Mouse (Mus musculus) embryonic facial prominence, embryonic 11.5 days (tissue): ENCODE measurements at regions not wholly inside any gene's neighbourhood (a gene's known extent, or its start where the extent isn't known, plus 50 kb on each side); places are given as distances from the start of the nearest gene placed in this dataset.

Experiments
- ATAC-seq: fragments of 200-750 bp; cut with Nextera tagmentation; replicated peaks from 2 replicates; pipeline ENCODE4 v1.8.0; 2017; ENCODE audit warnings: low read depth; ENCODE audit not compliant: insufficient number of reproducible peaks, low FRiP score, low TSS enrichment
- DNase-seq: peaks from one replicate; pipeline ENCODE4 v3.0.0-alpha.2; 2015; ENCODE audit warnings: low spot score
- H3K27ac ChIP-seq: fragments of 300-500 bp; sonication (generic); replicated peaks from 2 replicates; pipeline ENCODE4 v1.5.1; 2014; ENCODE audit warnings: mild to moderate bottlenecking, low read depth, low read length, control low read depth
- H3K27me3 ChIP-seq: fragments of 300-500 bp; sonication (generic); 2 replicates; pipeline ENCODE4 v1.6.1; 2014; ENCODE audit warnings: mild to moderate bottlenecking, low read length, moderate library complexity, mixed read lengths; ENCODE audit not compliant: control insufficient read depth, insufficient read depth
- H3K36me3 ChIP-seq: fragments of 300-500 bp; sonication (generic); replicated peaks from 2 replicates; pipeline ENCODE4 v1.6.1; 2014; ENCODE audit warnings: low read depth, mild to moderate bottlenecking, low read length, moderate library complexity, mixed read lengths; ENCODE audit not compliant: control insufficient read depth, insufficient read depth
- H3K4me1 ChIP-seq: fragments of 300-500 bp; sonication (generic); 2 replicates; pipeline ENCODE4 v1.6.1; 2014; ENCODE audit warnings: low read length, mixed read lengths; ENCODE audit not compliant: control insufficient read depth, insufficient read depth
- H3K4me2 ChIP-seq: fragments of 300-500 bp; sonication (generic); 2 replicates; pipeline ENCODE4 v1.6.1; 2014; ENCODE audit warnings: low read depth, mild to moderate bottlenecking, control low read depth, low read length, moderate library complexity
- H3K4me3 ChIP-seq: fragments of 300-500 bp; sonication (generic); 2 replicates; pipeline ENCODE4 v1.5.1; 2014; ENCODE audit warnings: low read depth, low read length, control low read depth
- H3K9ac ChIP-seq: fragments of 300-500 bp; sonication (generic); replicated peaks from 2 replicates; pipeline ENCODE4 v1.6.1; 2014; ENCODE audit warnings: mild to moderate bottlenecking, control low read depth, low read length
- H3K9me3 ChIP-seq: fragments of 300-500 bp; sonication (generic); replicated peaks from 2 replicates; pipeline ENCODE4 v1.6.1; 2016; ENCODE audit warnings: mild to moderate bottlenecking, low read length, inconsistent platforms, mixed read lengths; ENCODE audit not compliant: control insufficient read depth
- WGBS: fragments of 180-500 bp; shearing (Covaris S2); extraction: QIAGEN DNeasy Blood & Tissue Kit; methylation state at CpG from one replicate; pipeline ENCODE4 v1.1.7; 2014; 5-methylcytosine and 5-hydroxymethylcytosine counted together

DNA sequence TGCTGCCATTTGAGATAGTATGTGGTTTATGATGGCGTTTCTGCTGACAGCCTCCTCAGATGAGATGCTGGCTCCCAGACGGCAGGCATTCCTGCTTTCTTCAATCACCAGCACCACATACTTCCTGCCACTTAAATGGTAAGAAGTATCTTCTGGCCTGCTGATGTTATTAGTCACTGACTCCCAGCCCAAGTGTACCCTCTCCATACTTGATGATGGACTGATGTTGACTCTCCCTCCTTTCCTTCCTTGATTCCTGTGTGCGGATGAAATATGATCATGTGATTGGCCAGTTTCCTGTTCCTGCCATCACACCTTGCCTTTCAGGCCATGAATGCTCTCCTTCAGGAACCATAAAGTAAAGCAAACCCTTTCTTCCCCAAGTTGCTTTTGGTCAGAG is 50.8 kb upstream of the Rpl10-ps3 start:
- ATAC-seq, result no peak
- no peak for DNase-seq
- H3K36me3 ChIP-seq, result no peaks in the 10 kb centered on the region
- H3K27ac ChIP-seq, result no peak overlapping the region
- H3K4me1 ChIP-seq, result no peaks in the 10 kb centered on the region
- 86% methylated on average over 3 of the region's 3 CpGs for WGBS
- no peaks in the 10 kb centered on the region; the same call in 1 of the 2 replicates for H3K27me3 ChIP-seq
- H3K4me3 ChIP-seq, result no peak overlapping the region
- H3K9me3 ChIP-seq, result no peaks in the 10 kb centered on the region
- no peak overlapping the region for H3K9ac ChIP-seq
- no peak overlapping the region for H3K4me2 ChIP-seq

DNA sequence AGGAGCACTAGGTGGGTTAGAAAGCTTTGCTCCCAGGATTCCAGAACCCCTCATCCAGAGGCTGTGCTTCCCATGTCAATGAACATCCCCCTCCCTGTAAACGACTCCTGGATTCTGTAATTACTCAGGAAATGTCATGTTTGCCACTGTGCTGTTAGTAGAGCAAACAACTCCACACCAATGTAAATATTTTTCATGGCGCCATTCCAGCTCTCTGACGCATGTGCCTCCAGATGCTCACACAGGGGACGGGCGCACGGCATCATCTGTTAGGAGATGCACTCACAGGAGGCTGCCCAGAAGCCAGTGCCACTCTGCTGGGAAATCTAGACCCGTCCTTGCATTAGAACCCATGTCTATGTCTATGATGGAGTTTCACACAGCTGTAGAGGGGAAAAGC is 51.3 kb upstream of the Rpl10-ps3 start:
- Histone ChIP-seq H3K27ac (no peak overlapping the region), H3K4me1 (no peaks in the 10 kb centered on the region), H3K4me2 (no peak overlapping the region), H3K9ac (no peak overlapping the region), H3K4me3 (no peak overlapping the region), H3K36me3 (no peaks in the 10 kb centered on the region), H3K27me3 (no peaks in the 10 kb centered on the region; the same call in 1 of the 2 replicates), H3K9me3 (no peaks in the 10 kb centered on the region)
- WGBS, result 73% methylated on average over 7 of the region's 7 CpGs
- no peak for DNase-seq
- ATAC-seq, result no peak

DNA sequence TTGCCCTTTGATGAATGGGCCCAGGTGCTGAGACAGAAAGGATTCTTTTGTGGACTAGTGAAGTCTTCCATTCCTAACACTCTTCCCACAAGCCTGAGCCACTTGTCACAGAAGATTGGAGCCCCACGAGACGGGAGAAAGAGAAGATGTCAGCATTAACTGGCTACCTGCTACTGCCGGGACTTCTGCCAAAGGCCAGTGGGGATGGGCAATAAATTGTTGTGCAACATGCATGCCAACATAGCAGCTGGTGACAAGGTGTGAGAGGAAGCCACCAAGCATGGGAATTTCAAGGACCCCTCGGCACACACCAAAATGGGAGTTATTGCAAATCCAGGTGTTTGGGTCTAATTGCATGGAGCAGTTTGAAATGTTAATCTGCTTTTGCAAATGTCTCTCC is 63.6 kb upstream of the Rpl10-ps3 start:
- WGBS, result 86% methylated on average over 4 of the region's 4 CpGs
- ATAC-seq, result no peak
- no peaks in the 10 kb centered on the region for H3K4me1 ChIP-seq
- H3K9ac ChIP-seq, result no peak overlapping the region
- no peak for DNase-seq
- no peak overlapping the region for H3K4me3 ChIP-seq
- no peaks in the 10 kb centered on the region for H3K36me3 ChIP-seq
- no peaks in the 10 kb centered on the region for H3K27me3 ChIP-seq
- H3K9me3 ChIP-seq, result no peaks in the 10 kb centered on the region
- H3K27ac ChIP-seq, result no peak overlapping the region
- H3K4me2 ChIP-seq, result no peak overlapping the region

DNA sequence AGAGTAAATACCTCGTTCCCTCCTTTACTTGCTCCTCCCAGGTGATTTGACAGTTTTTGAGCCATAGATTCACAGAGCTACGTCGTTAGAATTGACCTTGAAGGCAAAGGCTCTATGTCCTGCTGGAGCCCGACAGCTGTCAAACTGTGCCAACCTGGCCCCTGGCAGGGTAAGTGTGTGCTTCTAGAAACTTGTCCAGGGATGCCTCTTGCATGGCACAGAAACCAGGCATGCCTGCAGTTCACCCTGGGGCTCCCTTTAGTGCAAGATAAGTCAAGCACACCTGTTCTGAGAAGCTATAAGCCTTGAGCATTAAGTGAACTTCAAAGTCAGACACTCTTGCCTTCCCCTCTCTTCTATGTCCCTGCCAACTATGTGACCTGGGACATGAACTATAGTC is 64.1 kb upstream of the Rpl10-ps3 start:
- H3K36me3 ChIP-seq, result no peaks in the 10 kb centered on the region
- 75% methylated on average over 4 of the region's 4 CpGs for WGBS
- no peak for ATAC-seq

DNA sequence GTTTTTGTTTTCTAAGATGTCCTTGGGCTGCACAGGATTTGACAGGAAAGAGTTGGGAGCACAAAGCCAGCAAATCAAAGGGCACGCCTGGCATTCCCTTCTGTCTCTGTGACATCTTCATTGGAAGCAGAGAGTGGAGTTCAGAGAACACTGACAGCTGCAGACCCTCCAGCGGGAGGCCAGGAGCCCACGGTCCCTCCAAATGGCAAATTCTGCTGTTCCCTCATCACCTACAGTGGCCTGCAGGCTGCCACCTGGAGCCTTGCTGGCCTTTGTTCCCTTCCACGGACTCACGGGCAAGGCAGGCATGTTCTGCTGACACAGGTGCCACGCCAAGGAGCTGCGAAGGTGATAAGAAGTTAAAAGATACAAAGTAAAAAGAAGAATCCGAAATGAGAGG is 68.2 kb upstream of the Rpl10-ps3 start:
- H3K9me3 ChIP-seq, result no peaks in the 10 kb centered on the region
- H3K4me2 ChIP-seq, result no peak overlapping the region
- H3K27me3 ChIP-seq, result no peaks in the 10 kb centered on the region
- H3K4me3 ChIP-seq, result no peak overlapping the region
- 77% methylated on average over 8 of the region's 8 CpGs for WGBS
- ATAC-seq, result no peak
- H3K27ac ChIP-seq, result no peak overlapping the region
- H3K36me3 ChIP-seq, result no peaks in the 10 kb centered on the region
- DNase-seq, result no peak
- no peak overlapping the region for H3K9ac ChIP-seq
- H3K4me1 ChIP-seq, result no peaks in the 10 kb centered on the region

More for the DNA sequence above, 64.1 kb upstream of the Rpl10-ps3 start:
- H3K27ac ChIP-seq, result no peak overlapping the region
- no peaks in the 10 kb centered on the region for H3K9me3 ChIP-seq
- no peaks in the 10 kb centered on the region for H3K4me1 ChIP-seq
- H3K4me3 ChIP-seq, result no peak overlapping the region
- no peak for DNase-seq
- no peaks in the 10 kb centered on the region for H3K27me3 ChIP-seq
- H3K9ac ChIP-seq, result no peak overlapping the region
- H3K4me2 ChIP-seq, result no peak overlapping the region

DNA sequence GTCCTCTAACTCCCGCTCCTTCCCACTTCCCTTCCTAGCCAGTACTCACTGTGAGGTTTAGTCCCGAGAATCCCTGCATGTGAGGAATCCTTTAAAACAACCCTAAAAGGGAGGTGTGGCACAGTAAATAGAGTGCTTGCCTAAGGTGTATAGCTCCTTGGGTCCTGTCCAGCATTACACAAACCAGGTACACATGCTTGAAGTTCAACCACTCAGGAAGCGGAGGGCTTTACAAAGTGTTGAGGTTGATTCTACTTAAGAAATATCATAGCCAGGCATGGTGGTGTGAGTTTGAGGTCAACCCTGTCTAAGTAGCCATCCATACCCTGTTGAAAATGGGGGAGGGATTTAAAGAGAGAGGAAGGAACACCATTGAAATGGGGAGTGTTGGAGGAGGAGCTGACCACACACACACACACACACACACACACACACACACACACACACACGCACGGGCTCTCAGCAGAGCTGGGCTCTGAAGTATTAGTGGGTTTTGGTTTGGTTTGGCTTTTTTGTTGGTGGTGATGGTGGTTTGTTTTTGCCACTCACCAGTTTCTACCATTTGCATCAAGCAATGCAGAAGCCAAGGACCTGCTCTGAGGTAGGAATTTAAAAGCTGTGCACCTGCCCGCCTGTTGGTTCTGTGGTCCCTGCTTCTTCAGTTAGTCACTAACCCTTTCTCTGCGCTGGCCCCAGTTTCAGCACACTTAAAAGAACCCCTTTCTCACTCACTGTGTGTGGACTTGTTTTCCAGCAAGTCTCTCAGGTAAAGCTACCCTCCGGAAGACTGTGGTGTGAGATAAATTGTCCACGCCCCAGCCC is 69.0 kb upstream of the Rpl10-ps3 start:
- Histone ChIP-seq H3K9ac (no peak overlapping the region), H3K4me2 (no peak overlapping the region), H3K27ac (no peak overlapping the region), H3K4me3 (no peak overlapping the region), H3K9me3 (no peaks in the 10 kb centered on the region), H3K4me1 (no peaks in the 10 kb centered on the region), H3K36me3 (no peaks in the 10 kb centered on the region), H3K27me3 (no peaks in the 10 kb centered on the region)
- DNase-seq (no peak), ATAC-seq (no peak)
- WGBS, result 87% methylated on average over 9 of the region's 9 CpGs

DNA sequence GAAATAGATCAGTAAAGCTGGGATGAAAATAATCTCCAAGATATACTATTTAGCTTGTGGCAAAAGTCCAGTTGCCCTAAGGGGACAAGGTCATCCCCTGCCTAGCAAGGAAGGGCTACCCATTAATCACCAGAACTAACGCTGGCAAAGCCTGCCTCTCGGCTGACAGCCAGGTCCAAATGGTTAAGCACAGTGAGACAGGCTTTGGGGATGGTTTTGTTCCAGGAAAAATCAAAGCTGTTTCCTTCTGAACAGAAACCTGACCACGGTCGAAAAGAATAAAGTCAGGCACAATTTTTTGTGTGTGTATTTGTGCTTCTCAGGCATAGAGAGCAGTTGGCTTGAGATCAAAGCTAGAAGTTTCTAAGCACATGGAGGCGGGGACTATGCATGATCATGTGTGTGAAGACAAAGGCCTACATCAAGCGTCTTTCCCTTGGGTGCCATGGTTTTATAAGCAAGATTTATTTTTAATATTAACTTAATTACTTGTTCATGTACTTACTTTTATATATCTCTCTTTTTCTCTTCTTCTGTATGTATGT is 70.1 kb upstream of the Rpl10-ps3 start:
- no peaks in the 10 kb centered on the region for H3K27me3 ChIP-seq
- DNase-seq, result no peak
- H3K9me3 ChIP-seq, result no peaks in the 10 kb centered on the region
- H3K4me3 ChIP-seq, result no peak overlapping the region
- H3K36me3 ChIP-seq, result no peaks in the 10 kb centered on the region
- H3K4me2 ChIP-seq, result no peak overlapping the region
- no peaks in the 10 kb centered on the region for H3K4me1 ChIP-seq
- WGBS, result 74% methylated on average over 6 of the region's 6 CpGs
- no peak overlapping the region for H3K27ac ChIP-seq
- no peak for ATAC-seq
- H3K9ac ChIP-seq, result no peak overlapping the region

DNA sequence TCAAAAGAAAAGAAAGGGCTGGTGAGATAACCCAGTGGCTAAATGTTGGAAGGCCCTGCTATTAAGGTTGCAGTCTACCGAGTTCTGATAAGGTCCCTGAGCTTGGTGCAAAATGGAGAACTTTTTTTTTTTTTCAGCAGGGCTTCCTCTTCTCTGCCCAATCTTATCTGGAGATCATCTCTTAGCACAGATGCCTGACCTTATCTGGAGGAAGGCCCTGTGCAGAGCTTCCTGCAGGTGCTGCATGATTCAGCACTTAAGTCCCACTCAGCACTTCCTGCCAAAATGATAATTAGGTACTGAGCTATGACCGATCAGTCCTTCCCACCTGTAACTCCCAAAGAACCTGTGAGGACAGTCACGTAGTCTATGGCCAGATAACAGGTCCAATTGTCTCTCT is 71.9 kb upstream of the Rpl10-ps3 start:
- no peak overlapping the region for H3K4me3 ChIP-seq
- no peak overlapping the region for H3K9ac ChIP-seq
- 75% methylated on average over 3 of the region's 3 CpGs for WGBS
- H3K36me3 ChIP-seq, result no peaks in the 10 kb centered on the region
- no peak overlapping the region for H3K27ac ChIP-seq
- no peak for ATAC-seq
- no peak overlapping the region for H3K4me2 ChIP-seq
- DNase-seq, result no peak
- H3K4me1 ChIP-seq, result no peaks in the 10 kb centered on the region
- H3K27me3 ChIP-seq, result no peaks in the 10 kb centered on the region
- no peaks in the 10 kb centered on the region for H3K9me3 ChIP-seq
